Mouse (Mus musculus) myocyte (in vitro differentiated cells): ENCODE results near the gene Syt7.

Source experiments
- CEBPB ChIP-seq: IDR thresholded peaks from 2 replicates; pipeline ENCODE4 v1.6.1; 2011; ENCODE audit warnings: mild to moderate bottlenecking, moderate library complexity; ENCODE audit not compliant: poor library complexity, insufficient read depth, severe bottlenecking
- E2F4 ChIP-seq: IDR thresholded peaks from one replicate; pipeline ENCODE4 v1.6.1; 2011; ENCODE audit warnings: mild to moderate bottlenecking, control low read depth, moderate library complexity; ENCODE audit not compliant: insufficient read depth
- MAX ChIP-seq: IDR thresholded peaks from one replicate; pipeline ENCODE4 v1.6.1; 2011; ENCODE audit warnings: low read depth, mild to moderate bottlenecking, control low read depth
- MYOD1 ChIP-seq, 3 experiments: IDR thresholded peaks; one replicate each; pipeline ENCODE4 v1.6.1; 2011; ENCODE audit warnings: control low read depth in 2 of 3, low read depth in 2 of 3, mild to moderate bottlenecking in 2 of 3, moderate library complexity in 1 of 3; ENCODE audit not compliant: insufficient read length in 2 of 3, control insufficient read depth in 1 of 3
- MYOG ChIP-seq, 3 experiments: IDR thresholded peaks; one replicate each; pipeline ENCODE4 v1.6.1; 2011; ENCODE audit warnings: control low read depth in 2 of 3, low read depth in 2 of 3, mild to moderate bottlenecking in 2 of 3; ENCODE audit not compliant: insufficient read length in 2 of 3, control insufficient read depth in 1 of 3, insufficient read depth in 1 of 3
- POLR2A ChIP-seq: IDR thresholded peaks from one replicate; pipeline ENCODE4 v1.6.1; 2011; ENCODE audit warnings: low read depth, mild to moderate bottlenecking, control low read depth, moderate library complexity; ENCODE audit not compliant: insufficient read length
- POLR2AphosphoS2 ChIP-seq: IDR thresholded peaks from one replicate; pipeline ENCODE4 v1.6.1; 2011; ENCODE audit warnings: low read depth, control low read depth; ENCODE audit not compliant: insufficient read length
- REST ChIP-seq: IDR thresholded peaks from one replicate; pipeline ENCODE4 v1.6.1; 2011; ENCODE audit warnings: mild to moderate bottlenecking, control low read depth, moderate library complexity; ENCODE audit not compliant: insufficient read depth, insufficient read length
- TCF12 ChIP-seq: IDR thresholded peaks from one replicate; pipeline ENCODE4 v1.6.1; 2011; ENCODE audit warnings: mild to moderate bottlenecking, control low read depth; ENCODE audit not compliant: poor library complexity, insufficient read depth, severe bottlenecking
- TCF3 ChIP-seq: IDR thresholded peaks from one replicate; pipeline ENCODE4 v1.6.1; 2011; ENCODE audit warnings: low read depth, control low read depth; ENCODE audit not compliant: insufficient read length
- USF1 ChIP-seq: IDR thresholded peaks from one replicate; pipeline ENCODE4 v1.6.1; 2011; ENCODE audit warnings: low read depth, mild to moderate bottlenecking, control low read depth, moderate library complexity

GRCm38 (mm10) chr19:10424751-10425150 lies 35.9 kb downstream of the Syt7 start:
- TF ChIP-seq MAX (no peak), POLR2AphosphoS2 (no peak), E2F4 (no peak), TCF12 (no peak), MYOD1 (IDR thresholded peaks at IDR 0.05; ENCODE audit: control insufficient read depth in 1 of 3, insufficient read length in 2 of 3, low read depth in 2 of 3) (no peak), USF1 (no peak), POLR2A (no peak), REST (no peak), CEBPB (no peak), TCF3 (no peak), MYOG (IDR thresholded peaks at IDR 0.05; ENCODE audit: control insufficient read depth in 1 of 3, insufficient read depth in 1 of 3, insufficient read length in 2 of 3, low read depth in 2 of 3) (no peak)
